Mouse (Mus musculus) adipocyte (in vitro differentiated cells): ENCODE results near the gene Bcl6.

Source experiments
- DNase-seq: peaks from one replicate; pipeline ENCODE4 v3.0.0-alpha.2; 2016; ENCODE audit warnings: low spot score

Gene Bcl6

GRCm38 (mm10) chr16:23988466-23989208, at the start of gene Bcl6, which contains the start of gene Gm37419:
Bcl6 (minus strand) TSS chr16:23988852.
Gm37419 (plus strand) TSS chr16:23988482.
- peak; percentile 96 for DNase-seq

- DNase-seq, result no peak
Measured at GRCm38 (mm10) chr16:24036398-24036797, 47.7 kb upstream of the Bcl6 start.

DNA sequence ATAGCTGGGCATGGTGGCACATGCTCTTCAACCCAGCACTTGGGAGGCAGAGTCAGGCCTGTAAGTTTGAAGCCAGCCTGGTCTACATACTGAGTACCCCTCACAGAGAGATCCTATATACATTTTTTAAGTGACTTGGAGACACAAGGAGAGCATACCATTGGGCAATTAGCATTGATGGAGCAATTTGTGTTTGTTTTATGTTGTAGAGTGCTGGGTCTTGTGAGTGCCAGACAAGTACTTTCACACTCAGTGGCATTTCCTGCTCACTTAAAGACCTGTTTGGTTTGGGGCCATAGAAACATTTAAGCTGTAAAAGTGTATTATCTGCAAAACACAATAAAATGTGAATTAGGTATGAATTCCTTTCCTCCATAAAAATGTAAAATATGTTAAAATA, 47.1 kb upstream of the Bcl6 start:
- DNase-seq, result no peak

DNA sequence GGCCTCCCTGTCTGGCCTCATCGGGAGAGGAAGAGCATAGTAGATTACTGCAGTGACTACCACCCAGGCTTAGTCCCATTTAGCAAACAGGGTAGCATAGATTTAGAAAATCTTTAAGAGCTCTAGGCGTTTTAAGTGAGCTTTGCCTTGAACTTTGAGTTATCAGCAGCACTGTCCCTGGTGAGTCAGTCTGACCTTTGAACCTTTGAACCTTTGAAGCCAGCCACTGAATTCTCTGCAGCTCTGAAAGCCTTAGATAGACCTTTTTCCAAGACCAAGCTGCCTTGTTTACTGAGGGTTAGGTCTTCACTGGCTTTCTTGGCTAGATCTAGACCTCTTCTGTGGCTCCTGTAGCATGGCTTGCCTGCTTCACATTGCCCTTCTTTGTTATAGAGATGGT, 45.8 kb upstream of the Bcl6 start:
- DNase-seq, result no peak

- DNase-seq, result no peak
Measured at GRCm38 (mm10) chr16:24033259-24033658, 44.6 kb upstream of the Bcl6 start.

DNA sequence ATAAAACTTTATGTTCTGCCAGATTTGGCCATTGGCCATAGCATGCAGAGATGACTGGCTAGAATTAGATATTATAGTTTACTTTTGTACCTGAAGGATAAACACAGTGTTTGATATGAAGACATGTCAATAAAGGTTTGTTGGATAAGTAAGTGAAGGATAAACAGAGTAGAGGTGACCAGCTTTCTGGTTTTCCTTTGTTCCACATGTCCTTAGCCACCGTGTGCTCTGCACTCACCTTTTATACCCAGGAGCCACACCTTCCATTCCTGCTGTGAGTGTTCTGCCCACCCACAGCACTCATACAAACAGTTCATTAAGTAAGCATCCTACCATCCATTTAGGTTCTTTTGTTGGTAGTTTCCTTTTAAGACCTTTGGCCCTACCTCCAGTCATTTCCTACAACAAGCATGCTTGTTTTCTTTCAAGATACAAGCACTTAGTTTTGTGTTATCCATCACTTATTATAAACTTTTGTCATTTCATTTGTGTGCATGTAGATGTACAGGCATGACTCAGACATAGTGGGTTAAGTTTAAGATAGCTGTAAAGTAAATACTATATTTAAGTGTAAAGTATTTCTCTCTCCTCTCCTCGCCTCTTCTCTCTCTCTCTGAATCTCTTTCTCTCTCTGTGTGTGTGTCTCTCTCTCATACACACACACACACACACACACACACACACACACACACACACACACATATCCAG, 41.5 kb upstream of the Bcl6 start:
- no peak for DNase-seq

GRCm38 (mm10) chr16:24025442-24025841, 36.8 kb upstream of the Bcl6 start:
- DNase-seq, result no peak

DNA sequence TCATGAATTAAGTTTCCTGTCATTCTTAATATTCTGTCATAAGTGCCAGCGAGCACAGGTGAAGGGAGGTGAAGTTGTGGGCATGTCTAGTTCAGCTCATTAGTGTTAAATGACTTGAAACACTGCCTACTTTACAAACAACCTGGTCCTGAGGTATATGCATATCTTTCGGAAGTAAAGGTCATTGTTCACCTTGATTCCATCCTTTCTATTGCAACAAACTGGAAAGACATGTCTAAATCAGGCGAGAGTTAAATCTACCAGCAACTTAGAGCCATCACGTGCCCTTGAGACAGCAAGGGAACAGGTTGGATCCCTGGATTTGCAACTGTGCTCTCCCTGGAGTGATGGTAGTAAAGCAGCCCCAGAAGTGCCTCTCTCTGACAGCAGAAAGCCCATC, 34.0 kb upstream of the Bcl6 start:
- no peak for DNase-seq

GRCm38 (mm10) chr16:24021722-24022121, 33.1 kb upstream of the Bcl6 start:
- DNase-seq, result peak; percentile 62

DNA sequence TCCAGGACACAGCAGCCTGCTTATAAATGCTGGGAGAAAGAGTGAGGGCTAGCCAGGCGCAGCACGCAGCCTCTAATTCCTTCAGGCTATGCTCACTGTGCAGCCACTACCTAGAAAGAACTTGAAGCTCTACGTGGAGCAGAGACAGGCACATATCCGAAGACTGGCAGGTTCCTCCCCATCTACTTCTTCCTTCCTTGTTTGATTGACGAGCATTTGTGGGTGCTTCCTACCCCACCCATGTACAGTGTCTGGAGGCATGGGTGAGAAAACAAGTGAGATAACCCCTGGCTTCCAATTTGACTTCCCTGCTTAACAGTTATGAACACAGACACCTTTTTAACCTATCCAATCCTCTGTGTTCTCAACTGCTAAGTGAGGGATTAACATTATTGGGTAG, 28.1 kb upstream of the Bcl6 start:
- DNase-seq, result no peak

DNA sequence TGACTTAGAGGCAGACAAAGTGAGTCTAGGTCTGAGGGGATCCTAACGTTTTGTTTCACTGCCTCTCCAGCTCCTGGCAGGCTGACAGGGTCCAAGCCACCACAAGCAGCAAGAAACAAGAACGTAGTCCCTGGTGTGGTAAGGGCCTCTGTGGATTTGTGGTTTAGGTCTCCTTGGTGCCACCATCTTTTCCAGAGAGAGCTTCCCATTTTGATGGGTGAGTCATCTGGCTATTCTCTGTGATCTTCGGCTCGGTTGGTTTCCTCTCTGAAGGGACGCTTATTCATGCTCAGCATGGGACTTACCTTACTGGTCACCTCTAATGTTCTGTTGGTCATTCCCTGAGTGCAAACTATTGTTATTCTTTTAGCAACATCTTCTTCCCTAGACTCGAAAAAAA, 27.6 kb upstream of the Bcl6 start:
- no peak for DNase-seq

DNA sequence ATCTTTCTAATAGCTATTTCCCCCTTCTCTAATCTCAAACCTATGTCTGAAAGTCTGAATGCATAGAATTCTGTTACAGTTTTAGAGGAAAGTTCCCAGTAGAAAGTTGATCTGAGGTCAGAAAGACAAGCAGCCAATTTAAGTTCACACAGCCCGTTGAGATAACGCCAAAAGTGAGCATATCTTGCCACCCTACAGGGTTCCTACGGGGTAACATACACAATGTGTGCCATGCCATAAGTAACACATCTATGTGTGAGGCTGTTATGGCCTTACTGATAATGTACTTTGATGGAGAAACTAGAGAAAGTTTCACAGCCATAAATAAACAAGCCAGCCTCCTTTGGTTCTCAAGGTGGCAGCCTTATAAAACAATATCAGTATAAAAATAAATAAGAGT, 25.7 kb upstream of the Bcl6 start:
- no peak for DNase-seq

GRCm38 (mm10) chr16:24012066-24012465, 23.4 kb upstream of the Bcl6 start:
- no peak for DNase-seq

- no peak for DNase-seq
Measured at GRCm38 (mm10) chr16:24011306-24011705, 22.7 kb upstream of the Bcl6 start.

DNA sequence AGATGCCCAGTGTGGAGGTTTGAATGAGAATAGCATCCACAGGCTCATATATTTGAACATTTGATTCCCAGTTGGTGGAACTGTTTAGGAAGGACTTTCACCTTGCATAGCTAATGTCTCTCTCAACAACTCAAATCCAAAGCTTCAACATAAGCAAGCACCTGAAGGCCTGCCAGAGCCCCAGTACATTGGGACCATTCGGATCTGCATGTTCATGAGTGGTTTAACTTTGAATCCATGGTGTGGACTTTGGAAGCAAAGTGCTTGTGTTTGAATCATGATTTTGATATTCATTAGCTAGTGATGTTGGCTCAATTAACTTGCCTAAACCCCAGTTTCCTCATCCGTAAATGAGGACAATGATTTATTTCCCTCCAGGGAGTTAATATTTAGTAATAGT, 21.2 kb upstream of the Bcl6 start:
- no peak for DNase-seq

- no peak for DNase-seq
Measured at GRCm38 (mm10) chr16:24005928-24006327, 17.3 kb upstream of the Bcl6 start.

DNA sequence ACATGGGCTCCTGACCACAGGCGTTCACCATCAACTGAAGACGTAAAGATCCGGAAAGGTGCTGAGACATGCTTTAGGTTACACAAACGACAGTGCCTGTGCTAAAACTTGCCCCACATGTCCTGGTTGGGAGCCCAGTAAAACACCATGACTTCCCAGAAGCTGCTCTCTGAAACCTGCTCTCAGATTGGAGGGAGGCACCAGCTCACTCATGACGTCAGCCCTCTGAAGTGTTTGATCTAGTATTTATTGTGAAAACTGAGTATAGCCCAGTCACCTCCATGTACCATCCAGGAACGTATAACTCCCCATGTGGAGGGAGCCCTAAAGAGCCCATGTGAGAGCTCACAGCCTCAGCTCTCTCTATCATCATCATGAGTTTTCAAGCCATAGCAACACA, 9.3 kb upstream of the Bcl6 start:
- no peak for DNase-seq

GRCm38 (mm10) chr16:23997228-23997627, 8.6 kb upstream of the Bcl6 start:
- DNase-seq, result no peak

DNA sequence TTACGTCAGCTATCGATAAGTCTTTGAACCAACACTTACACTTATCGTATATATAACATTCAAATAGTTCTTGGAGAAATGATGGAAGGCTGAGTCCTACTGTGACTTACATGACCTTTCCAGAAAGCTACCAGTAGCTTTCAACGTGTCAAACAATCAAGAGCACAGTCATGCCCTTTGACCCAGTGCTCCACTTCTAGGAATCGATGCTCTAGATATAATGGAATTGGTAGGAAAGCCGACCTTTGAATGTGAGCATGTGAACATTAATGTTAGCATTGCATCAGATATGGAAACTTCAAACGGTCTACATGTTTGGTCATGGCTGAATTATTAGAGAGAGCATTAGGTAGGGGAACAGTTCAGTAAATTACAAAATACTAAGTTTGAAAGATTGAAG, 7.7 kb upstream of the Bcl6 start:
- DNase-seq, result no peak

- no peak for DNase-seq
Measured at GRCm38 (mm10) chr16:23993351-23994321, 5.0 kb upstream of the Bcl6 start.

- no peak for DNase-seq
Measured at GRCm38 (mm10) chr16:23991846-23992580, 3.4 kb upstream of the Bcl6 start.

DNA sequence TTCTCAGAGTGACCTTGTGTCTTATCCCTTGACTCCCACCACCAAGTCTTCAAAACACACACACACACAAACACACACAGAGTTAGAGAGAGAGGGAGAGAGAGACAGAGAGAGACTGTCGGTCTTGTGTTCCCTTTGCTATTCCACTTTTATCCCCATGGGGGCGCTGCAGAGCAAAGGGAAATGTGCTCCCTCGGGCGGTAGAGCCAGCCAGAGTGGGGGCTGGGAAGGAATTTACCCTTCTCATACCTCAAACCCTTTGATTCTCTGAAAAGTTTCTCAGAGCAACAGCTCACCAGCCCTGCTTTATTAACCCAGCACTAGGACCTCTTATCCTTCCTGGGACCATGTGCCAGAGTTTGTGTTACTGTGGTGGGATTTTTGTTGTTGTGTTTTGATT, 2.5 kb upstream of the Bcl6 start:
- DNase-seq, result peak; percentile 97
